Mouse (Mus musculus) embryonic fibroblast, embryonic 13.5 days (primary cell): ENCODE results near the gene Notch3.

Experiments
- CTCF ChIP-seq: IDR thresholded peaks from 2 replicates; pipeline ENCODE4 v1.5.1; 2011; ENCODE audit warnings: mild to moderate bottlenecking, control low read depth, low read length, moderate library complexity, borderline replicate concordance; ENCODE audit not compliant: insufficient read depth
- POLR2A ChIP-seq: IDR thresholded peaks from 2 replicates; pipeline ENCODE4 v1.6.1; 2011; ENCODE audit warnings: low read depth, mild to moderate bottlenecking, control low read depth, low read length, moderate library complexity

DNA sequence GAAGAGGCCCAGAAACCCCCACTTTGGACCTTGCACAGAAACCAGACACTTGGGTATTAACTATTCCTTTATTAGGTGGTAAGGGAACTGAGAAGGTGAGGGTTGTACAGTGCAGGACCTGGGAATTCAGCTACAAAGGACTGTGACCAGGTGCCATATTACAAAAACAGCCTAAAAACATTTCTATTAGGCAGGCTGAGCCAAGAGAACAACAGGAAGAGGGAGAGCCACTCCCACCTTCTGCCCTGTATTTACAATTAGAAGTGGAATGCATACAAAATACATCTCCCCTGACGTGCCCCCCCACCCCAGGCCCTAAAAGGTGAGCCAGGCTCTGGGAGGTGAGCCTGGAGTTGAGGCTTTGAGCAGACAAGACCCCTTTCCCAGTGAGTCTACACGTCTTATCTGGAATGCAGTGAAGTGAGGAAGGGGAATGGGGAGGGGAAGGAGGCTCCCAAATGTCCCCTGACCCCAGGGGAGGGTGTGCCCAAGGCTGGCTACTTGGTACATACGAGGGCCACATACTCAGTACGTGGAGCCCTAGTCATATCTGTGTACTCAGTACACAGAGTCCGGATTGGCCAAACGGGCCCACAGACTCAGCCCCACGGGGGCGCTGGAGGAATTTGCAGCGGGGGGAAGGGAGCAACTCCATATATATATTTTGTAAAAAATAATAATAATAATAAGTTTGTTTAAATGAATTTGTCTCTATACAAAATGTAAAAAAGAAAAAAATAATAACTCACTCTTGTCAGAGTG is 45.7 kb downstream of the Notch3 start:
- TF ChIP-seq CTCF (no peak), POLR2A (no peak)
